ENCODE assay signal across 22 mouse cellular contexts in genomic region chr3:79501166-79501728, GRCm38 (mm10).
DNase-seq lines count a peak whose midpoint lies in the region; TF ChIP-seq lines count a peak whose summit lies in the region.
"Had no signal": no experiment of that assay in that cellular context is flagged by ENCODE, and none has a peak within 500 bp of the region (broad histone marks: within the 10 kb centered on the region; RNA-seq: fewer than 3 reads in every experiment).

No protein-coding gene starts in this region.

- H3K27ac ChIP-seq in layer of hippocampus, adult 2 months, result no peak overlapping the region
- H3K27ac ChIP-seq in MEL (ENCODE audit: control insufficient read depth, low read depth, low read length), result no peak overlapping the region
- H3K27ac ChIP-seq: heart, embryonic 10.5 days; hindbrain, embryonic 14.5 days; limb, embryonic 15.5 days; liver, embryonic 14.5 days; midbrain, embryonic 13.5 days; neural tube, embryonic 12.5 days; stomach, embryonic 15.5 days had no signal

- DNase-seq in layer of hippocampus, adult 2 months (ENCODE audit: low spot score in 2 of 2), result no peak
- DNase-seq in layer of hippocampus, adult 8-10 months (ENCODE audit: low spot score in 2 of 2), result no peak
- DNase-seq in 3T3-L1 (ENCODE audit: low read depth, low spot score), result peak; percentile 53
- no peak for DNase-seq in MEL (ENCODE audit: low read depth, low spot score)
- peak; percentile 12 for DNase-seq in induced T-regulatory cell, adult 2 months (ENCODE audit: low read depth)
- DNase-seq in kidney, adult 8-10 months, result no peak
- no peak for DNase-seq in right cerebral cortex, postnatal 36 days (ENCODE audit: low spot score in 2 of 2)
- DNase-seq: adrenal gland, postnatal 14 days; cerebellum, adult 2 months; gastrocnemius, postnatal 25 days; heart, postnatal 4 days; kidney, postnatal 36 days; layer of hippocampus, adult 9-11 months; left cerebral cortex, postnatal 4 days; thymus, adult 18-20 months had no signal

- TF ChIP-seq RAD21 in MEL (IDR thresholded peaks at IDR 0.05; ENCODE audit: low read depth, low read length), result peak; percentile 6

- H3K27me3 ChIP-seq in MEL (ENCODE audit: control insufficient read depth in 1 of 2, insufficient read depth in 2 of 2, low read length in 2 of 2), result no peaks in the 10 kb centered on the region
- H3K27me3 ChIP-seq: limb, embryonic 15.5 days; midbrain, embryonic 13.5 days; neural tube, embryonic 12.5 days; stomach, embryonic 15.5 days had no signal

- no peak for TF ChIP-seq EP300 in MEL (IDR thresholded peaks at IDR 0.05; ENCODE audit: low read depth in 1 of 2, low read length in 2 of 2)

- H3K9ac ChIP-seq in MEL (ENCODE audit: control insufficient read depth, low read depth, low read length, poor library complexity, severe bottlenecking), result no peak overlapping the region
- H3K9ac ChIP-seq: hindbrain, embryonic 14.5 days; limb, embryonic 15.5 days; liver, embryonic 14.5 days; midbrain, embryonic 13.5 days; neural tube, embryonic 12.5 days; stomach, embryonic 15.5 days had no signal

- H3K36me3 ChIP-seq in MEL (ENCODE audit: control insufficient read depth in 1 of 2, insufficient read depth in 2 of 2, low read length in 2 of 2), result peaks cover 0 to 1% of the 10 kb centered on the region in 2 experiments; a peak in 1 of 4 replicates

- no peaks in the 10 kb centered on the region for H3K9me3 ChIP-seq in MEL (replicated peaks; ENCODE audit: insufficient read depth, low read length)
- H3K9me3 ChIP-seq: heart, embryonic 10.5 days; limb, embryonic 15.5 days; midbrain, embryonic 13.5 days; neural tube, embryonic 12.5 days; stomach, embryonic 15.5 days had no signal

- no peak for TF ChIP-seq POLR2A in MEL (IDR thresholded peaks at IDR 0.05; ENCODE audit: control insufficient read depth in 1 of 2, insufficient read depth in 1 of 2, low read depth in 1 of 2, low read length in 2 of 2, poor library complexity in 1 of 2)

- no peaks in the 10 kb centered on the region for H3K4me1 ChIP-seq in MEL (ENCODE audit: control insufficient read depth in 1 of 2, insufficient read depth in 2 of 2, low read length in 2 of 2)
- H3K4me1 ChIP-seq: heart, embryonic 10.5 days; limb, embryonic 15.5 days; midbrain, embryonic 13.5 days; stomach, embryonic 15.5 days had no signal

- peak; percentile 64 for TF ChIP-seq CTCF in layer of hippocampus, adult 2 months (conservative IDR thresholded peaks at IDR 0.05)
- TF ChIP-seq CTCF in MEL (IDR thresholded peaks at IDR 0.05 in 2 of 3, conservative IDR thresholded peaks at IDR 0.05 in 1 of 3; ENCODE audit: control insufficient read depth in 1 of 3, insufficient read depth in 1 of 3, low read depth in 2 of 3, low read length in 3 of 3, poor library complexity in 1 of 3, severe bottlenecking in 1 of 3), result peak in 1 of 3 experiments; percentile 38; a peak in 2 of 6 replicates

- H3K4me3 ChIP-seq in layer of hippocampus, adult 2 months, result no peak overlapping the region
- H3K4me3 ChIP-seq in MEL (ENCODE audit: control insufficient read depth in 1 of 2, insufficient read depth in 1 of 2, low read depth in 2 of 2, low read length in 2 of 2), result no peak overlapping the region
- H3K4me3 ChIP-seq: heart, embryonic 10.5 days; limb, embryonic 15.5 days; midbrain, embryonic 13.5 days; neural tube, embryonic 12.5 days; stomach, embryonic 15.5 days had no signal

- H3K79me2 ChIP-seq in MEL (ENCODE audit: control insufficient read depth, insufficient read depth, low read length, poor library complexity), result no peaks in the 10 kb centered on the region

TF ChIP-seq in MEL, 35 proteins besides CTCF, POLR2A, EP300 and RAD21:
- no peak for TF ChIP-seq MEF2A (IDR thresholded peaks at IDR 0.05; ENCODE audit: extremely low read depth, insufficient replicate concordance, low read depth, low read length, poor library complexity, severe bottlenecking)
- peak; percentile 54 for TF ChIP-seq SMC3 (IDR thresholded peaks at IDR 0.05; ENCODE audit: low read depth, low read length)
- TF ChIP-seq RCOR1 (IDR thresholded peaks at IDR 0.05; ENCODE audit: low read depth, low read length), result no peak
- no peak for TF ChIP-seq POLR2AphosphoS5 (IDR thresholded peaks at IDR 0.05; ENCODE audit: borderline replicate concordance, low read depth, low read length)
- no peak for TF ChIP-seq MYC (IDR thresholded peaks at IDR 0.05; ENCODE audit: low read depth, low read length)
- no peak for TF ChIP-seq MAZ (IDR thresholded peaks at IDR 0.05; ENCODE audit: low read depth, low read length)
- TF ChIP-seq HCFC1 (IDR thresholded peaks at IDR 0.05; ENCODE audit: low read depth, low read length), result no peak
- TF ChIP-seq ZC3H11A (IDR thresholded peaks at IDR 0.05; ENCODE audit: low read depth, low read length), result peak; percentile 20; the same call in 1 of the 2 replicates
- TF ChIP-seq CHD2 (IDR thresholded peaks at IDR 0.05; ENCODE audit: low read length), result no peak
- TF ChIP-seq NRF1 (IDR thresholded peaks at IDR 0.05; ENCODE audit: insufficient read depth, low read depth, low read length, poor library complexity, severe bottlenecking), result no peak
- TF ChIP-seq USF1 (IDR thresholded peaks at IDR 0.05; ENCODE audit: low read depth, low read length), result no peak
- no peak for TF ChIP-seq CHD1 (IDR thresholded peaks at IDR 0.05; ENCODE audit: low read depth, low read length)

Comparison
In these comparisons a context has a peak if more than half of its experiments do, and no peak if none do; other contexts are left out.
1. DNase-seq: peak in 3T3-L1 (single experiment) and induced T-regulatory cell, adult 2 months (single experiment); none in layer of hippocampus, adult 2 months (0 of 2), layer of hippocampus, adult 8-10 months (0 of 2), MEL (single experiment), kidney, adult 8-10 months (0 of 2) and right cerebral cortex, postnatal 36 days (0 of 2).